Mouse (Mus musculus): ENCODE measurements around the gene 2010111I01Rik.
A peak's percentile ranks its signal among the peaks of the same experiment; 100 is the strongest.
"Not testable (repeated sequence)": the region's sequence is repeated elsewhere in the genome, so short reads cannot be mapped to it uniquely, and the experiment has no call there.

The 2010111I01Rik gene

GRCm38 (mm10) chr13:63206396-63206795, 241.7 kb downstream of the 2010111I01Rik start:
- no peak for DNase-seq (ENCODE audit: low spot score)

GRCm38 (mm10) chr13:63216537-63216936, 251.8 kb downstream of the 2010111I01Rik start:
- no peak for DNase-seq (ENCODE audit: low spot score)

- DNase-seq (ENCODE audit: low spot score): no peak
Observed at GRCm38 (mm10) chr13:63223026-63223770, 258.5 kb downstream of the 2010111I01Rik start.

GRCm38 (mm10) chr13:63225796-63226583, 261.3 kb downstream of the 2010111I01Rik start:
- no peak for DNase-seq (ENCODE audit: low spot score)

GRCm38 (mm10) chr13:63227785-63228184, 263.1 kb downstream of the 2010111I01Rik start:
- no peak for DNase-seq (ENCODE audit: low spot score)

- no peak for DNase-seq (ENCODE audit: low spot score)
Observed at GRCm38 (mm10) chr13:63230955-63231701, 266.4 kb downstream of the 2010111I01Rik start.

- no peak for DNase-seq (ENCODE audit: low spot score)
Observed at GRCm38 (mm10) chr13:63231702-63232070, 267.0 kb downstream of the 2010111I01Rik start.

GRCm38 (mm10) chr13:63232558-63232957, 267.9 kb downstream of the 2010111I01Rik start:
- no peak for DNase-seq (ENCODE audit: low spot score)

GRCm38 (mm10) chr13:63234520-63234919, 269.8 kb downstream of the 2010111I01Rik start:
- DNase-seq (ENCODE audit: low spot score): not testable (repeated sequence)

GRCm38 (mm10) chr13:63235551-63235950, 270.9 kb downstream of the 2010111I01Rik start:
- DNase-seq (ENCODE audit: low spot score): no peak

- no peak for DNase-seq (ENCODE audit: low spot score)
Observed at GRCm38 (mm10) chr13:63236159-63236893, 271.6 kb downstream of the 2010111I01Rik start.

GRCm38 (mm10) chr13:63238045-63238444, 273.4 kb downstream of the 2010111I01Rik start:
- DNase-seq (ENCODE audit: low spot score): no peak

GRCm38 (mm10) chr13:63239301-63239804, 274.7 kb downstream of the 2010111I01Rik start:
- no peak for DNase-seq (ENCODE audit: low spot score)

- peak; percentile 74 for DNase-seq (ENCODE audit: low spot score)
Observed at GRCm38 (mm10) chr13:63239877-63240671, 275.4 kb downstream of the 2010111I01Rik start.

- no peak for DNase-seq (ENCODE audit: low spot score)
Observed at GRCm38 (mm10) chr13:63240835-63241234, 276.1 kb downstream of the 2010111I01Rik start.

GRCm38 (mm10) chr13:63241665-63242064, 277.0 kb downstream of the 2010111I01Rik start:
- no peak for DNase-seq (ENCODE audit: low spot score)

- no peak for DNase-seq (ENCODE audit: low spot score)
Observed at GRCm38 (mm10) chr13:63242401-63243192, 277.9 kb downstream of the 2010111I01Rik start.

GRCm38 (mm10) chr13:63243586-63243985, 278.9 kb downstream of the 2010111I01Rik start:
- no peak for DNase-seq (ENCODE audit: low spot score)

GRCm38 (mm10) chr13:63244425-63244824, 279.7 kb downstream of the 2010111I01Rik start:
- no peak for DNase-seq (ENCODE audit: low spot score)

GRCm38 (mm10) chr13:63245218-63245617, 280.5 kb downstream of the 2010111I01Rik start:
- DNase-seq (ENCODE audit: low spot score): no peak
